Mouse (Mus musculus): ENCODE data around the gene Gm43518.

Gm43518 gene

DNA sequence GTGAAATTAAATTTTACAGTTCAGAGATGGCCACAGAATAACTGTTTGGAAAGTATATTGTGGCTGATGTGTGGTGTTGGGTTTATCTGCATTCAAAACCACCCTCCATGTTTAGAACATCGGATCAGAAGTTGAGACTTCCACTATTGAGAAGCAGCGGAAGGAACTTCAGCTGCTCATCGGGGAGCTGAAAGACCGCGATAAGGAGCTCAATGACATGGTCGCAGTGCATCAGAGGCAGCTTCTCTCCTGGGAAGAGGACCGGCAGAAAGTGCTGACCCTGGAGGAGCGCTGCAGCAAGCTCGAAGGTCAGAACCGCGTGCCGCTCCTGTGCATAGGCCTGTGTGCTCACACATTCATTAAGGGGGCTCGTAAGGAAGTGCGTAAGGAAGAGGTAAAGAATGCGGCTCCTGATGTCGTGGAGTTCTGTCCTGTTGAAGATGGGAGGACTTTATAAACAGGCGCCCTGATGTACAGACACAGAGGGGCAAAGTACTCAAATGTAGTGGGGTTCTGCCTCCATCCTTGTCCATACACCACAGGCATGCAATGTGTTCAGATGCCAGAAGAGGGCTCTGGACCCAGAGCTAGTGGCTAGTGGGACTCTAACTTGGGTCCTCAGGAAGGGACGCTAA is 6.9 kb downstream of the Gm43518 start:
- ATAC-seq (ENCODE audit: low TSS enrichment): no peak

- ATAC-seq (ENCODE audit: low TSS enrichment): peak; percentile 47; the same call in 1 of the 2 replicates
Observed at GRCm38 (mm10) chr5:123935931-123936330, 8.7 kb downstream of the Gm43518 start.

DNA sequence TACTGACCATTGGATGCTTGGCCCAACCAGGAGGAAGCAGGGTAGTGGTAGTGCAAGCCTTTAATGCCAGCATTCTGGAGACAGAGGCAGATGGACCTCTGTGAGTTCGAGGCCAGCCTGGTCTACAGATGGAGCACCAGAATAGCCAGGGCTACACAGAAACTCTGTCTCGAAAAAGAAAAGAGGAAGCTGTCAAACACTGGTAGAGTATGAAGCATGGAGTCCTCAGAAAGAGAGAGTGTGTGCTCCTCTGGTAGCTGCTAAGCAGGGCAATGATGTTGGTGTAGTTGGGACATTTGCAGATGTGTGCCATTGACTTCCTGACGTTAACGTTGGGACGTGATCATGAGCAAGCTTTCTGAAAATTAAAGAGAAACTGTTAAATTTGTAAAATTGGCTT is 11.3 kb downstream of the Gm43518 start:
- no peak for ATAC-seq (ENCODE audit: low TSS enrichment)

DNA sequence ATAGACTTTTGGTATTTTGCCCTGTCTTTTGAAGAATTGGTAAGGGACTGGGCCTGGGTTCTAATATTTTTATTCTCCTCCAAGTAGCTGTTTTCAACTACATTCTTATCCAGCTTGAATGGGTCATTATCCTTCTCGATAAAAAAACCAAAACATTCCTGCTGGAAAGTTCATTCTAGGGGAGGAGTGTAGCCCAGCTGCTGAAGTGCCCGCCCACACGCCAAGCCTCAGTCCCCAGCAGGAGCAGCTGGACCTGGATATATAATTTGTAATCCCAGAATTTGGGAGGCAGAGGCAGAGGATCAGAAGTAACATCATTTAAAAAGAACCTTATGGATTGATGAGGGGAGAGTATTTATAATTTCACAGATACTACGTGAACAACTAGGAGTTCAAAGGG is 19.3 kb downstream of the Gm43518 start:
- ATAC-seq (ENCODE audit: low TSS enrichment): no peak

DNA sequence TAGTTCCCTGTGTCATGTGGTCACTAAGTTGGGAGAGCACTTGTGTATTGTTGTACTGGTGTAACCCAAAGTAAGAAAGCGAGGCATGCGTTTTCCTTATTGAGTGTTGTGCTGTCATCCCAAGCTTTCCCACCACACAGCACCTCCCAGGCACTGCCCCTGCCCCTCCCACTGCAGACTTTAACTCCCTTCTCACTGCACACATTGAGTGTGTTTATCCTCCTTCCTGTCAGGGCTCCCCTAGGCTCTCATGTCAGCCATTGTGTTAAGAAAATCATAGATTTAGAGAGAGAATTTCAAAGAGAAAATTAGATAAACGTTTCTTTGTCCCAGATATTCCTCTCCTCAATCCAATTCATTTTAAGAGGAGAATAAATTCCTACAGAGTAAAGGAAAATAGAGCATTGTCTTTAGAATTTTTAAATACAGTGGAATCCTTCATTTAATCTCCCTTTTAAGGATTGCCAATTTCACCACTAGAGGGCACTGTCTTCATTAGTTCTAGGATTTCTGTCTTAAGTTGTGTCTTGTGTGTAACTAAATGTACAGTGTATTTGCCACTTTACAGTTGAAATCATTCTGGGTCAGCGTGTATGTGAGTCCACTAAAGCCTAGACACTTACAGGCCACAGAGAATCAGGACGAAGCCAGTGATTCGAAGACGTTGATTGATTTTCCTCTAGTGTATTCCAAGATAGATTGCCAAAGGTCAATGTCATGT is 20.0 kb downstream of the Gm43518 start:
- peak; percentile 47; the same call in 1 of the 2 replicates for ATAC-seq (ENCODE audit: low TSS enrichment)

DNA sequence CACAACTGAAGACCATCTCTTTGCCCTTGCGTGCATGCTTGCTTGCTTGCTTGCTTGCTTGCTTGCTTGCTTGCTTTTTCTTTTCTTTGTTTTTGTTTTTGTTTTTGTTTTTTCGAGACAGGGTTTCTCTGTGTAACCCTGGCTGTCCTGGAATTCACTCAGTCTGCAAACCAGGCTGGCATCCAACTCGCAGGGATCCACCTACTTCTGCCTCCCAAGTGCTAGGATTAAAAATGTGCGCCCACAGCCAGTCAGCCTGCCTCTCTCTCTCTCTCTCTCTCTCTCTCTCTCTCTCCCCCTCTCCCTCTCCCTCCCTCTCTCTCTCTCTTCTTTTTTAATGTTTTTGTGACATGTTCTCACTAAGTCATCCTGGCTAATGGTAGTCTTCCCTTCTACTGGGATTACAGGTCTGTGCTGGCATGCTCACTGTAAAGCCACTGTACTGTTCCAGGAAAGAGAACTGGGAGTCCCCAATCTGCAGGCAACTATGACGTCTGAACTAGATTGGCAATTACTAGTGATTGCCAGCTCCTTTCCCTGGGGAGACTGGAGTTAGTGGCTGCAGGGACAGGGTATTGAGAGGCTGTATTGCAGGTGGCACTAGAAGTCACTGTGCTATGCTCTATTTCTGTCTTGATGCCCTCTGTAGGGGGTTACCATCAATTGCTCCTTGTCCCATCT is 25.3 kb downstream of the Gm43518 start:
- peak; percentile 74; the same call in 1 of the 2 replicates for ATAC-seq (ENCODE audit: low TSS enrichment)

- no peak for ATAC-seq (ENCODE audit: low TSS enrichment)
Observed at GRCm38 (mm10) chr5:123957213-123957612, 30.0 kb downstream of the Gm43518 start.

DNA sequence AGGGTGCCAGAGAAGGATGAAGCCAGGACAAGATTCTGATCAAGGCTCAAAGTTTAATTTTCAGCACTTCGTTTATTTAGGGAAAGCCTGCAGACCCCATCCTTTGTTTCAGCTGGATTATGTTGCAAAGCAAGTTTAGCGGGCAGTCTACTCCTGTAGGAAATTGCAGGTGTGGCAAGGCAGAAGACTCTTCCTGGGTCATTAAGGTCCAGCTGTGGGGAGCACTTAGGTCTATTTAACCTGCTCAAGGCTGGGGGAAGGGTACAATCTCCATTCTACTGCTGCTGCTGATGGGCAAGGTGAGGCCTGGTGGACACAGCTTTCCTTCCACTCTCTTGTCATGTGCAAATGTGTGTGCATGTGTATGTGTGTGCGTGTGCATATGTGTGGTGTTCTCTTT is 31.8 kb downstream of the Gm43518 start:
- no peak for ATAC-seq (ENCODE audit: low TSS enrichment)

DNA sequence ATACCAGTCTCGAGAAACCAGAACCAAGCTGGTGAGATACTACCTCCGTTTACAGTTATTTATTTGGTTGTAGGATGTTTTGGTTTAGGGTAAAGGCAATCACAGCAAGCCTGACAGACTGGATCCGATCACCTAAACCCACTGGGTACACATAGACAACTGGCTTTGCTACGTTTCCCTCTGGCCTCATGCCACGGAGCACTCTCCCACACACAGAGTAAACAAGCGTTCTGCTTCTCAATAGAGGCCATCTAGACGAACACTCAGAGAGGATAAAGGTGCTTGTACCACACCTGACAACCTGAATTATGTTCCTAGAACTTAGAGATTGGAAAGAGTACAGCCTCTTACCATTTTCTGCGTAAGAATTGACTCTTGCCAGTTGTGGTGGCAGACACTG is 32.9 kb downstream of the Gm43518 start:
- ATAC-seq (ENCODE audit: low TSS enrichment): no peak

- no peak; the same call in 1 of the 2 replicates for ATAC-seq (ENCODE audit: low TSS enrichment)
Observed at GRCm38 (mm10) chr5:123961046-123961445, 33.8 kb downstream of the Gm43518 start.

DNA sequence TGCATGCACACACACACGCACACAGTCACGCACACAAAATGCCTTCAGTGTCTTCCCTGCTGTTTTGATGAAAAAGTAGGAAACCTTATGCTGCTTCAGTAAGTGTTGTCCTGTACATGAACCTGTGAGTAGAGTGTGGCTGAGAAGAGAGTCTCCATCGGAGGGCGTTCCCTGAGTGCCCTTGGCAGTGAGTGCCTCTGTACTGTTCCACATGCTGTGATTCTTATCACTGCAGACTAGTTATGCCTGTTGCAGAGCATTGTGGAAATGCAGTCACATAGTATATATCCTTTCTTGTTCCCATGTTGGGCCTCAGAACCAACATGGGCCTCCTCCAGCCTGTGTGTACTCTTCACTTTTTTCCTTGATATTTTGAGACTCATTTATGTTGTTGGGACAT is 37.0 kb downstream of the Gm43518 start:
- no peak for ATAC-seq (ENCODE audit: low TSS enrichment)

DNA sequence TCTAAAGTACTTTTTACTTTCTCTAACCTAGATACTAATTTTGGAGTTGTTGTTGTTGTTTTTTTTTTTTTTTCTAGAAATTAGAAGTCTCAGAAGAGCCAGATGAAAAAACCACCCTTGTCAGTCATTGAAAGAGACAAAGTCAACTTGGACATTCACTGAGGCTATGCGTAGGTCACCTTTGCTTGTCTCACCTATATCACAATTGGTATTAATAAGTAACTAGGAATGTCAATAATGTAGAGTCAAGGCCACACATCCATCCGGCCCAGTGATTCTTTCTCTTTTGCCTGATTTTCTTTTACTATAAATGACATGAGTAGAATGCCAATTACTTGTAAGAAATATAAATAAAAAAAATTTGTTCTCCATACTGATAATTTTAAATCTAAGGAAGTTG is 39.5 kb downstream of the Gm43518 start:
- ATAC-seq (ENCODE audit: low TSS enrichment): no peak

DNA sequence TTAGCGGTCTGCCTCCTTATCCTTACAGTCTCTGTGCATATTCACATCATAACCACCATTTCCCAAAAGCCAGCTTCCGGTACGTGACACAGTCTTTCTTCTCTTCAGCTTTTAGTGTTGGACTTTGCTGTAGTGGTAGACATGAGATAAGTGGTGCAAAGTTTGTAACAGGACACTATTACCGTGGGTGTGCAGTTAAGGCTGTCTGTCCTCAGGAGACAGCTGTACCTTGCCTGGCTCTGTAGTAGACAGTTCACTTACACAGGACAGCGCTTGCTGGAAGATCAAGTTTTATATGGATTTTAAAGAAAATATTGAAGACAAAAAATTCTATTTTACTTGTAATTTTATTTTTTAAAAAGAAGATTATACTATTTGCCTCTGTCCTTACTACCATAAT is 41.2 kb downstream of the Gm43518 start:
- no peak for ATAC-seq (ENCODE audit: low TSS enrichment)

DNA sequence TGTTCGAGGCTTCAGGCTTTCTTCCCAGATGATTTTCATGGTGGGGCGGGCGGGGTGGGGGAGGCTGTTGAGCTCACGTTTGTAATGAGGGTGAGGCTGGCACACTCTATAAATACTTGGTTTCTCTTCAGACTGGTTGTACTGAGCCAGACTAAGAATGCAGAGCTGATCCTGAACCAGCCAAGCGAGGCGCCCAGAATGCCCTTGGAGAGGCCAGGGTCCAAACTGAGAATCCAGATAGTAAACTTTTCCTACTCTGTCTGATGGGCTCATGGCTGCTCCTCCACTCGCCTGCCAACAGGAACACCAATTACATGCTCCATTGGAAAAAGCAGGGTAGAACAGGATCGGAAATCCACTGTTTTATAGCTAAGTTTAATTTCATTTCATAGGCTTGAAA is 42.0 kb downstream of the Gm43518 start:
- ATAC-seq (ENCODE audit: low TSS enrichment): no peak

- no peak for ATAC-seq (ENCODE audit: low TSS enrichment)
Observed at GRCm38 (mm10) chr5:123970576-123970975, 43.4 kb downstream of the Gm43518 start.

- ATAC-seq (ENCODE audit: low TSS enrichment): no peak
Observed at GRCm38 (mm10) chr5:123972453-123972852, 45.2 kb downstream of the Gm43518 start.

- ATAC-seq (ENCODE audit: low TSS enrichment): peak; percentile 69
Observed at GRCm38 (mm10) chr5:123973299-123974178, 46.3 kb downstream of the Gm43518 start, which contains the start of gene Hip1r. Gene Hip1r, plus strand, starts transcription at chr5:123973628.

GRCm38 (mm10) chr5:123974179-123974485 is 46.9 kb downstream of the Gm43518 start:
- 0 out of 2 replicates have a peak, but pooled peaks have one; percentile 6 for ATAC-seq (ENCODE audit: low TSS enrichment)

GRCm38 (mm10) chr5:123974616-123975111 is 47.4 kb downstream of the Gm43518 start:
- no peak for ATAC-seq (ENCODE audit: low TSS enrichment)

DNA sequence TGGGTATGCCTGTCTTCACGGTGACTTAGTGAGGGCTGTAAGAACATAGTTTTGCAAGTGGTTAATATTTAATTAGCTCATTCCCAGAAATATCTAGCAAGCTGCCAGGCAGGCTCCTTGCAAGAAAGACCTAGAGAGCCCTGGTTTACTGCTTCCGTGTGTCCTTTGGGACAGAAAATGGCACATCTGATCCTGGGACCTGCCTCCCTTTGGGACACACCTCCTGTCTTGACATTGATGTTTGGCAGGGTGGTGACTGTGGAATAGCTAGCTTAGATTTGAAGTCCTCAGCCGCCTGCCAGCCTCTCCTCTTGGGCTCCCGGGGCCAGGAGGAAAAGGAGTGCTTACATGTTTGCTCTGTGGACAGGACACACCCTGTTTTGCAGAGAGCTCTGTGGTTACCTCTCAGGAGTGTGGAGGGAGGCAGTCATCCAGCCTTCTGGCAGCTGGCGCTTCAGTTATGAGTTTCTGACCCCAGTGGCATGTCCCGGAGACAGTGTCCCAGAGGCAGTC is 48.5 kb downstream of the Gm43518 start:
- no peak for ATAC-seq (ENCODE audit: low TSS enrichment)

GRCm38 (mm10) chr5:123977231-123977630 is 50.0 kb downstream of the Gm43518 start:
- no peak for ATAC-seq (ENCODE audit: low TSS enrichment)

DNA sequence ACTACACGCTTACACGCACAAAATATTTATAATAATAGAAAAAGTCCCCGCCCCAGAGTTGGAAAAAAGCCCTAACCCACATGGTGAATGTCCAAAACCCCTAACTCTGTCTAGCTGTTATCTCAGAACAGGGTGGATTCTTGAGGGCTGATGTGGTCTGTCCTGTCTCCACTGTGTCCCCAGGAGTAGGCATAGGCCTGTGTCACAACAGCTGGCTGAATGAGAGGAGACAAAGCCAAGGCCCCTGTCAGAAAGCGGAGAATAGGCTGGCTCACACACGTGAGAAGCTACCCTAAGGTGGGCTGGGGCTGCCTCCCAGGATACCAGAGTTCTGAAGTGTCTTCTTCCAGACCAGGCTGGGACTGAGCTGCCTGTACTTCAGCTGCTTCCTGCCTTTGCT is 50.9 kb downstream of the Gm43518 start:
- no peak for ATAC-seq (ENCODE audit: low TSS enrichment)
